Mouse (Mus musculus) liver, embryonic 15.5 days (tissue): Measurements from ENCODE around the gene Jhy. TPM values are rescaled to one million over a fixed set of nuclear protein-coding genes. Genes with fewer than 3 reads are reported as not detected.

Source experiments
- ATAC-seq: fragments of 200-750 bp; cut with Nextera tagmentation; 2 replicates; pipeline ENCODE4 v1.8.0; 2017; ENCODE audit warnings: moderate number of reproducible peaks, mild to moderate bottlenecking, moderate library complexity; ENCODE audit not compliant: insufficient read depth
- H3K27ac ChIP-seq: fragments of 300-500 bp; sonication (generic); replicated peaks from 2 replicates; pipeline ENCODE4 v1.5.1; 2015; ENCODE audit warnings: mild to moderate bottlenecking, inconsistent platforms
- H3K27me3 ChIP-seq: fragments of 300-500 bp; sonication (generic); 2 replicates; pipeline ENCODE4 v1.6.1; 2015; ENCODE audit warnings: mild to moderate bottlenecking, inconsistent platforms
- H3K36me3 ChIP-seq: fragments of 300-500 bp; sonication (generic); replicated peaks from 2 replicates; pipeline ENCODE4 v1.6.1; 2015; ENCODE audit warnings: moderate library complexity, mild to moderate bottlenecking, inconsistent platforms
- H3K4me1 ChIP-seq: fragments of 300-500 bp; sonication (generic); replicated peaks from 2 replicates; pipeline ENCODE4 v1.6.1; 2015; ENCODE audit warnings: inconsistent platforms
- H3K4me2 ChIP-seq: fragments of 300-500 bp; sonication (generic); 2 replicates; pipeline ENCODE4 v1.6.1; 2015; ENCODE audit warnings: moderate library complexity, mild to moderate bottlenecking, inconsistent platforms
- H3K4me3 ChIP-seq: fragments of 300-500 bp; sonication (generic); replicated peaks from 2 replicates; pipeline ENCODE4 v1.5.1; 2015; ENCODE audit warnings: mild to moderate bottlenecking, inconsistent platforms
- H3K9ac ChIP-seq: fragments of 300-500 bp; sonication (generic); 2 replicates; pipeline ENCODE4 v1.6.1; 2015; ENCODE audit warnings: moderate library complexity, mild to moderate bottlenecking, inconsistent platforms
- H3K9me3 ChIP-seq: fragments of 300-500 bp; sonication (generic); replicated peaks from 2 replicates; pipeline ENCODE4 v1.6.1; 2016; ENCODE audit warnings: inconsistent platforms
- WGBS: fragments of 180-500 bp; shearing (Covaris S2); methylation state at CpG from one replicate; pipeline ENCODE4 v1.1.7; 2015; ENCODE audit warnings: mixed read lengths; ENCODE audit not compliant: insufficient replicate concordance; 5-methylcytosine and 5-hydroxymethylcytosine counted together
- polyA plus RNA-seq: library from polyadenylated mRNA; unstranded; fragments of >200 nt; fragmentation: Nextera tagmentation; extraction: Ambion mirVana; gene quantifications from 2 replicates; pipeline ENCODE4 v1.2.1, GENCODE M21; 2015

The Jhy gene
- polyA plus RNA-seq, 1 experiment from 2014 or later, result not detected

GRCm38 (mm10) chr9:40983758-40984157, 19.8 kb upstream of the Jhy start:
- no peak for ATAC-seq
- Histone ChIP-seq H3K36me3 (no peaks in the 10 kb centered on the region), H3K27me3 (0 out of 2 replicates have a peak, but pooled peaks cover 7% of the 10 kb centered on the region), H3K4me2 (no peak overlapping the region), H3K9ac (no peak overlapping the region), H3K9me3 (no peaks in the 10 kb centered on the region), H3K27ac (no peak overlapping the region), H3K4me3 (no peak overlapping the region), H3K4me1 (no peaks in the 10 kb centered on the region)
- 66% methylated on average over 3 of the region's 3 CpGs for WGBS

GRCm38 (mm10) chr9:40982480-40982879, 18.6 kb upstream of the Jhy start:
- ATAC-seq, result no peak
- WGBS, result 32% methylated on average over 6 of the region's 6 CpGs

GRCm38 (mm10) chr9:40974042-40974801, 10.3 kb upstream of the Jhy start:
- Histone ChIP-seq H3K4me1 (no peaks in the 10 kb centered on the region), H3K9ac (no peak overlapping the region), H3K4me3 (no peak overlapping the region), H3K27ac (no peak overlapping the region), H3K4me2 (no peak overlapping the region), H3K36me3 (no peaks in the 10 kb centered on the region), H3K27me3 (no peaks in the 10 kb centered on the region), H3K9me3 (no peaks in the 10 kb centered on the region)
- WGBS, result 58% methylated on average over 11 of the region's 11 CpGs
- no peak for ATAC-seq

More at GRCm38 (mm10) chr9:40982480-40982879, 18.6 kb upstream of the Jhy start:
- Histone ChIP-seq H3K36me3 (no peaks in the 10 kb centered on the region), H3K27ac (no peak overlapping the region), H3K9me3 (no peaks in the 10 kb centered on the region), H3K9ac (no peak overlapping the region), H3K4me1 (no peaks in the 10 kb centered on the region), H3K4me3 (no peak overlapping the region), H3K4me2 (no peak overlapping the region), H3K27me3 (0 out of 2 replicates have a peak, but pooled peaks cover 7% of the 10 kb centered on the region)

- H3K27me3 ChIP-seq, result peaks cover 52% of the 10 kb centered on the region
- no peak overlapping the region for H3K4me3 ChIP-seq
- no peaks in the 10 kb centered on the region for H3K9me3 ChIP-seq
- no peak overlapping the region for H3K4me2 ChIP-seq
- WGBS, result 19% methylated on average over 7 of the region's 7 CpGs
- ATAC-seq, result no peak
- H3K9ac ChIP-seq, result no peak overlapping the region
- H3K36me3 ChIP-seq, result no peaks in the 10 kb centered on the region
- no peaks in the 10 kb centered on the region for H3K4me1 ChIP-seq
- no peak overlapping the region for H3K27ac ChIP-seq
Measured at GRCm38 (mm10) chr9:40964418-40964714, 448 bp upstream of the Jhy start.

- Histone ChIP-seq H3K27me3 (peaks cover 52% of the 10 kb centered on the region), H3K9me3 (no peaks in the 10 kb centered on the region), H3K4me2 (no peak overlapping the region), H3K4me3 (no peak overlapping the region), H3K9ac (no peak overlapping the region), H3K36me3 (no peaks in the 10 kb centered on the region), H3K27ac (no peak overlapping the region), H3K4me1 (no peaks in the 10 kb centered on the region)
- ATAC-seq, result no peak
- WGBS, result 57% methylated on average over 3 of the region's 3 CpGs
Measured at GRCm38 (mm10) chr9:40961401-40961800, 2.5 kb downstream of the Jhy start.

GRCm38 (mm10) chr9:40949039-40949615, 14.8 kb downstream of the Jhy start:
- Histone ChIP-seq H3K27me3 (no peaks in the 10 kb centered on the region), H3K9me3 (no peaks in the 10 kb centered on the region), H3K27ac (no peak overlapping the region), H3K9ac (no peak overlapping the region), H3K4me1 (no peaks in the 10 kb centered on the region), H3K4me3 (no peak overlapping the region), H3K4me2 (no peak overlapping the region), H3K36me3 (no peaks in the 10 kb centered on the region)
- ATAC-seq, result no peak
- WGBS, result 53% methylated on average over 18 of the region's 18 CpGs

- Histone ChIP-seq H3K4me3 (no peak overlapping the region), H3K4me2 (no peak overlapping the region), H3K27me3 (no peaks in the 10 kb centered on the region), H3K27ac (no peak overlapping the region), H3K9me3 (no peaks in the 10 kb centered on the region), H3K4me1 (no peaks in the 10 kb centered on the region), H3K9ac (no peak overlapping the region), H3K36me3 (no peaks in the 10 kb centered on the region)
- WGBS, result 81% methylated on average over 6 of the region's 6 CpGs
- ATAC-seq, result no peak
Measured at GRCm38 (mm10) chr9:40948473-40948872, 15.4 kb downstream of the Jhy start.

- ATAC-seq, result no peak
Measured at GRCm38 (mm10) chr9:40947131-40947530, 16.8 kb downstream of the Jhy start.

GRCm38 (mm10) chr9:40937425-40937824, 26.5 kb downstream of the Jhy start:
- H3K36me3 ChIP-seq, result no peaks in the 10 kb centered on the region
- H3K27ac ChIP-seq, result no peak overlapping the region
- H3K4me2 ChIP-seq, result no peak overlapping the region
- H3K4me3 ChIP-seq, result no peak overlapping the region
- H3K4me1 ChIP-seq, result no peaks in the 10 kb centered on the region
- no peak for ATAC-seq
- no peaks in the 10 kb centered on the region for H3K27me3 ChIP-seq
- 56% methylated on average over 7 of the region's 7 CpGs for WGBS
- H3K9me3 ChIP-seq, result no peaks in the 10 kb centered on the region
- no peak overlapping the region for H3K9ac ChIP-seq

More at GRCm38 (mm10) chr9:40947131-40947530, 16.8 kb downstream of the Jhy start:
- WGBS, result 41% methylated on average over 4 of the region's 4 CpGs
- Histone ChIP-seq H3K27me3 (no peaks in the 10 kb centered on the region), H3K9ac (no peak overlapping the region), H3K4me1 (no peaks in the 10 kb centered on the region), H3K9me3 (no peaks in the 10 kb centered on the region), H3K36me3 (no peaks in the 10 kb centered on the region), H3K4me3 (no peak overlapping the region), H3K4me2 (no peak overlapping the region), H3K27ac (no peak overlapping the region)

GRCm38 (mm10) chr9:40933323-40933722, 30.6 kb downstream of the Jhy start:
- Histone ChIP-seq H3K36me3 (no peaks in the 10 kb centered on the region), H3K4me2 (no peak overlapping the region), H3K27me3 (no peaks in the 10 kb centered on the region), H3K27ac (no peak overlapping the region), H3K4me3 (no peak overlapping the region), H3K9me3 (no peaks in the 10 kb centered on the region), H3K4me1 (no peaks in the 10 kb centered on the region), H3K9ac (no peak overlapping the region)
- ATAC-seq, result no peak
- WGBS, result 40% methylated on average over 3 of the region's 3 CpGs

- Histone ChIP-seq H3K27ac (no peak overlapping the region), H3K27me3 (no peaks in the 10 kb centered on the region; the same call in 1 of the 2 replicates), H3K4me3 (no peak overlapping the region), H3K36me3 (no peaks in the 10 kb centered on the region), H3K4me1 (no peaks in the 10 kb centered on the region), H3K9ac (no peak overlapping the region), H3K9me3 (no peaks in the 10 kb centered on the region), H3K4me2 (no peak overlapping the region)
- no peak for ATAC-seq
- WGBS, result 70% methylated on average over 17 of the region's 17 CpGs
Measured at GRCm38 (mm10) chr9:40927351-40927980, 36.5 kb downstream of the Jhy start.
